Comparison of ENCODE assay signal across 17 mouse cellular contexts in genomic region chr5:101646961-101647575, GRCm38 (mm10). TPM values are rescaled to one million over a fixed set of nuclear protein-coding genes. Genes with fewer than 3 reads are reported as not detected.
"Had no signal": no experiment of that assay in that cellular context is flagged by ENCODE, and none has a peak within 500 bp of the region (broad histone marks: within the 10 kb centered on the region; RNA-seq: fewer than 3 reads in every experiment).

No protein-coding gene starts in this region.

- H3K27ac ChIP-seq: left cerebral cortex, adult 2 months; liver, embryonic 15.5 days; midbrain, embryonic 15.5 days; neural tube, embryonic 12.5 days had no signal

- H3K4me2 ChIP-seq: liver, embryonic 11.5 days; liver, embryonic 15.5 days had no signal

- H3K9me3 ChIP-seq: liver, embryonic 15.5 days; midbrain, embryonic 15.5 days had no signal

- H3K4me1 ChIP-seq: liver, embryonic 15.5 days; neural tube, embryonic 12.5 days had no signal

- H3K4me3 ChIP-seq: left cerebral cortex, adult 2 months; liver, embryonic 15.5 days; midbrain, embryonic 15.5 days; neural tube, embryonic 12.5 days had no signal

- ATAC-seq: lung, postnatal 0 days; midbrain, embryonic 15.5 days had no signal

- H3K36me3 ChIP-seq: liver, embryonic 15.5 days; midbrain, embryonic 15.5 days; neural tube, embryonic 12.5 days had no signal

- DNase-seq: kidney, adult 8-10 months; kidney, postnatal 25 days; lung, adult 2 months; lung, postnatal 36 days; right cerebral cortex, postnatal 4 days; spleen, adult 18-20 months; thymus, postnatal 36 days had no signal

- H3K9ac ChIP-seq: liver, embryonic 15.5 days; midbrain, embryonic 15.5 days; neural tube, embryonic 12.5 days had no signal

RNA-seq across cellular contexts. Expression of gene Nkx6-1, which starts 17.7 kb away (rescaled TPM):
- total RNA-seq: megakaryocyte progenitor cell, adult 5-6 weeks; monocyte, adult 5-6 weeks; neutrophil, adult 5-6 weeks had no signal
- polyA plus RNA-seq: liver, embryonic 15.5 days; thymus, postnatal 0 days had no signal
